Mouse (Mus musculus) MEL (cell line): ENCODE results near the gene Grid1. TPM values are rescaled to one million over a fixed set of nuclear protein-coding genes. Genes with fewer than 3 reads are reported as not detected.

ENCODE experiments used
- DNase-seq: peaks from one replicate; pipeline ENCODE4 v3.0.0; 2011; ENCODE audit warnings: low read depth, low spot score
- H3K27ac ChIP-seq: 2 replicates; pipeline ENCODE4 v1.5.1; 2012; ENCODE audit warnings: low read depth, mild to moderate bottlenecking, control low read depth, low read length, moderate library complexity; ENCODE audit not compliant: control insufficient read depth
- H3K27me3 ChIP-seq, 2 experiments: fragments of 150-350 bp in 1 of 2; sonication (generic) in 1 of 2; 2 replicates each; pipeline ENCODE4 v1.6.1; 2012; ENCODE audit warnings: low read length in 2 of 2, mild to moderate bottlenecking in 2 of 2, improper control_type of control experiment in 1 of 2, moderate library complexity in 1 of 2; ENCODE audit not compliant: insufficient read depth in 2 of 2, control insufficient read depth in 1 of 2
- H3K36me3 ChIP-seq, 2 experiments: 2 replicates each; pipeline ENCODE4 v1.6.1; 2012 to 2014; ENCODE audit warnings: low read length in 2 of 2, improper control_type of control experiment in 1 of 2, inconsistent platforms in 1 of 2, mild to moderate bottlenecking in 1 of 2; ENCODE audit not compliant: insufficient read depth in 2 of 2, control insufficient read depth in 1 of 2
- H3K4me1 ChIP-seq, 2 experiments: fragments of 150-350 bp in 1 of 2; sonication (generic) in 1 of 2; 2 replicates each; pipeline ENCODE4 v1.6.1; 2012; ENCODE audit warnings: low read length in 2 of 2, improper control_type of control experiment in 1 of 2, mild to moderate bottlenecking in 1 of 2; ENCODE audit not compliant: insufficient read depth in 2 of 2, control insufficient read depth in 1 of 2
- H3K4me3 ChIP-seq, 2 experiments: fragments of 150-350 bp in 1 of 2; sonication (generic) in 1 of 2; 2 replicates each; pipeline ENCODE4 v1.5.1; 2012; ENCODE audit warnings: low read depth in 2 of 2, low read length in 2 of 2, mild to moderate bottlenecking in 2 of 2, moderate library complexity in 2 of 2, control low read depth in 1 of 2, improper control_type of control experiment in 1 of 2; ENCODE audit not compliant: control insufficient read depth in 1 of 2, insufficient read depth in 1 of 2
- H3K79me2 ChIP-seq: 2 replicates; pipeline ENCODE4 v1.6.1; 2012; ENCODE audit warnings: mild to moderate bottlenecking, low read length, moderate library complexity; ENCODE audit not compliant: control insufficient read depth, poor library complexity, insufficient read depth
- H3K9ac ChIP-seq: 2 replicates; pipeline ENCODE4 v1.6.1; 2012; ENCODE audit warnings: low read depth, mild to moderate bottlenecking, control low read depth, low read length, moderate library complexity; ENCODE audit not compliant: control insufficient read depth, poor library complexity, severe bottlenecking
- H3K9me3 ChIP-seq: fragments of 150-350 bp; sonication (generic); replicated peaks from 2 replicates; pipeline ENCODE4 v1.6.1; 2012; ENCODE audit warnings: mild to moderate bottlenecking, low read length, improper control_type of control experiment, moderate library complexity; ENCODE audit not compliant: insufficient read depth
- CTCF ChIP-seq, 3 experiments: IDR thresholded peaks in 2 of 3; conservative IDR thresholded peaks in 1 of 3; 2 replicates each; pipeline ENCODE4 v1.5.1; 2011 to 2012; ENCODE audit warnings: low read length in 3 of 3, low read depth in 2 of 3, mild to moderate bottlenecking in 2 of 3, improper control_type of control experiment in 1 of 3, inconsistent platforms in 1 of 3, mixed read lengths in 1 of 3, moderate library complexity in 1 of 3; ENCODE audit not compliant: control insufficient read depth in 1 of 3, insufficient read depth in 1 of 3, poor library complexity in 1 of 3, severe bottlenecking in 1 of 3
- E2F4 ChIP-seq: IDR thresholded peaks from 2 replicates; pipeline ENCODE4 v1.6.1; 2011; ENCODE audit warnings: low read depth, low read length, improper control_type of control experiment, borderline replicate concordance
- ELF1 ChIP-seq: IDR thresholded peaks from 2 replicates; pipeline ENCODE4 v1.6.1; 2014; ENCODE audit warnings: low read depth, mild to moderate bottlenecking, inconsistent platforms, low read length, improper control_type of control experiment, moderate library complexity
- ETS1 ChIP-seq: IDR thresholded peaks from 2 replicates; pipeline ENCODE4 v1.6.1; 2012; ENCODE audit warnings: low read depth, mild to moderate bottlenecking, inconsistent platforms, low read length, improper control_type of control experiment, moderate library complexity
- GABPA ChIP-seq: IDR thresholded peaks from 2 replicates; pipeline ENCODE4 v1.6.1; 2012; ENCODE audit warnings: low read depth, mild to moderate bottlenecking, inconsistent platforms, low read length, improper control_type of control experiment, moderate library complexity
- HCFC1 ChIP-seq: IDR thresholded peaks from 2 replicates; pipeline ENCODE4 v1.6.1; 2012; ENCODE audit warnings: low read depth, mild to moderate bottlenecking, inconsistent platforms, low read length, improper control_type of control experiment, moderate library complexity
- JUND ChIP-seq: IDR thresholded peaks from 2 replicates; pipeline ENCODE4 v1.6.1; 2011; ENCODE audit warnings: low read depth, mild to moderate bottlenecking, improper control_type of control experiment, low read length
- KAT2A ChIP-seq: conservative IDR thresholded peaks from 2 replicates; pipeline ENCODE4 v1.6.1; 2012; ENCODE audit warnings: low read depth, low read length, improper control_type of control experiment, inconsistent platforms
- NELFE ChIP-seq: IDR thresholded peaks from 2 replicates; pipeline ENCODE4 v1.6.1; 2011; ENCODE audit warnings: low read depth, low read length, improper control_type of control experiment
- POLR2AphosphoS5 ChIP-seq: IDR thresholded peaks from 2 replicates; pipeline ENCODE4 v1.6.1; 2012; ENCODE audit warnings: low read depth, borderline replicate concordance, mild to moderate bottlenecking, inconsistent platforms, low read length, moderate library complexity, mixed read lengths
- RAD21 ChIP-seq: IDR thresholded peaks from 2 replicates; pipeline ENCODE4 v1.6.1; 2011; ENCODE audit warnings: mild to moderate bottlenecking, low read depth, low read length, improper control_type of control experiment
- SIN3A ChIP-seq: IDR thresholded peaks from 2 replicates; pipeline ENCODE4 v1.6.1; 2012; ENCODE audit warnings: low read length, improper control_type of control experiment, inconsistent platforms
- SMC3 ChIP-seq: IDR thresholded peaks from 2 replicates; pipeline ENCODE4 v1.6.1; 2011; ENCODE audit warnings: low read depth, low read length, improper control_type of control experiment
- TCF12 ChIP-seq: IDR thresholded peaks from 2 replicates; pipeline ENCODE4 v1.6.1; 2014; ENCODE audit warnings: low read depth, mild to moderate bottlenecking, inconsistent platforms, low read length, improper control_type of control experiment, moderate library complexity
- UBTF ChIP-seq: IDR thresholded peaks from 2 replicates; pipeline ENCODE4 v1.6.1; 2012; ENCODE audit warnings: low read depth, mild to moderate bottlenecking, inconsistent platforms, low read length, improper control_type of control experiment, moderate library complexity, borderline replicate concordance; ENCODE audit not compliant: insufficient read depth
- USF2 ChIP-seq, 2 experiments: IDR thresholded peaks; 2 replicates each; pipeline ENCODE4 v1.6.1; 2011 to 2012; ENCODE audit warnings: improper control_type of control experiment in 2 of 2, low read length in 2 of 2, borderline replicate concordance in 1 of 2, inconsistent platforms in 1 of 2, low read depth in 1 of 2, mild to moderate bottlenecking in 1 of 2; ENCODE audit not compliant: insufficient read depth in 1 of 2
- ZKSCAN1 ChIP-seq: IDR thresholded peaks from 2 replicates; pipeline ENCODE4 v1.6.1; 2012; ENCODE audit warnings: low read depth, mild to moderate bottlenecking, inconsistent platforms, low read length, improper control_type of control experiment, moderate library complexity
- polyA plus RNA-seq, 2 experiments: library from polyadenylated mRNA; stranded (reverse) in 1 of 2; unstranded in 1 of 2; fragments of >175 nt in 1 of 2; fragments of >200 nt in 1 of 2; gene quantifications; 2 replicates each; pipeline versions ENCODE4 v1.2.1 to v1.2.4; 2012; ENCODE audit warnings: low replicate concordance in 2 of 2, low read depth in 1 of 2; ENCODE audit not compliant: insufficient read length in 2 of 2, insufficient read depth in 1 of 2, missing spikeins in 1 of 2
- total RNA-seq: library from RNA; depleted of rRNA; stranded (reverse); fragments of 300-350 nt; gene quantifications from 2 replicates; pipeline ENCODE4 v1.2.3, GENCODE M21; 2012

The Grid1 gene
- total and polyA plus RNA-seq, 3 experiments, result not detected

DNA sequence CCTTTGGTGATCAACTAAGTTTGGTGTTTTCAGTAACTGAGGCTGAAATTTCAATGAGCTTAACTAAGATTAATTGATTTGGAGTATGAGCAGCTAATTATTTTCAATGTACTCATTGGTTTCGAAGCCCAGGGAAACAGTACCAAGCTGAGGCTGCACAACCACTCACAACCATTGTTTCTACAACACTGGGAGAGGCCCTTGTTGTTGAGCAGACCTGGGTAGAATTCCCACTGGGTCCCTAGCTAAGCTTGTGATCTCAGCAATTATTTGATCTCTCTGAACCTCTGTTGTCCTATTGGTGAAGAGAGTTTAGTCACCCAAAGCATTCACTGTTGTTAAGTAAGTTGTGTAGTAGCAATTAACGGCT is 293.4 kb downstream of the Grid1 start:
- TF ChIP-seq RAD21 (no peak), KAT2A (no peak), GABPA (no peak), UBTF (no peak), ZKSCAN1 (no peak), ELF1 (no peak), JUND (no peak), POLR2AphosphoS5 (no peak), HCFC1 (no peak), SIN3A (no peak), SMC3 (no peak), CTCF (IDR thresholded peaks at IDR 0.05 in 2 of 3, conservative IDR thresholded peaks at IDR 0.05 in 1 of 3; ENCODE audit: control insufficient read depth in 1 of 3, insufficient read depth in 1 of 3, low read depth in 2 of 3, low read length in 3 of 3, poor library complexity in 1 of 3, severe bottlenecking in 1 of 3) (no peak), ETS1 (no peak)
- TF ChIP-seq, all 39 proteins: peak for 0

DNA sequence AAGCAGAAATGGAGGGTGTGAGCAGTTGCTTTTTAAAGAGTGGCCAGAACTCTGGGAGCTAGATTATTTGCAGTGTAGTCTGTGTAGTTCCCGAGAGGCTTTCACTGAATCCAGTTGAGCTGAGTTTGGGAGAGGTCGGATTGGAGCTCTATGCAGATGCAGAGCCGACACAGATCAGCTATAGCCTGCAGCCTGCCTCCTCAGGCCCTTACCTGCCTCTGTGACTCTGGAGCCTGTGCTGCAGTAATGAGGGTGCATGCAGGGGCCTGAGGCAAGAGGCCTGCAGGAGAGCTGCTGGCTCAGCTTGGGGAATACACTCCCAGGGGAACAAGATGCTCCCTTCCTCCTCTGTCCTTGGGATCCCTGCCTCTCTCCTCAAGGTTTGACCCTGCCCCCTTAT is 296.0 kb downstream of the Grid1 start:
- no peak for DNase-seq
- Histone ChIP-seq H3K4me1 (no peaks in the 10 kb centered on the region), H3K27me3 (no peaks in the 10 kb centered on the region), H3K36me3 (no peaks in the 10 kb centered on the region), H3K27ac (no peak overlapping the region), H3K9me3 (no peaks in the 10 kb centered on the region), H3K4me3 (no peak overlapping the region), H3K9ac (no peak overlapping the region), H3K79me2 (no peaks in the 10 kb centered on the region)
- no peak for TF ChIP-seq NELFE
- TF ChIP-seq UBTF, result no peak
- TF ChIP-seq TCF12, result no peak
- TF ChIP-seq USF2 (IDR thresholded peaks at IDR 0.05; ENCODE audit: borderline replicate concordance in 1 of 2, insufficient read depth in 1 of 2, low read depth in 1 of 2, low read length in 2 of 2), result no peak
- TF ChIP-seq E2F4, result no peak

More for the DNA sequence above, 293.4 kb downstream of the Grid1 start:
- no peak overlapping the region for H3K4me3 ChIP-seq
- H3K79me2 ChIP-seq, result no peaks in the 10 kb centered on the region
- H3K27ac ChIP-seq, result no peak overlapping the region
- no peak for DNase-seq
- no peaks in the 10 kb centered on the region for H3K9me3 ChIP-seq
- no peaks in the 10 kb centered on the region for H3K27me3 ChIP-seq
- H3K36me3 ChIP-seq, result no peaks in the 10 kb centered on the region
- no peak overlapping the region for H3K9ac ChIP-seq
- no peaks in the 10 kb centered on the region for H3K4me1 ChIP-seq
